Mouse (Mus musculus) heart, embryonic 10.5 days (tissue): ENCODE measurements around the gene Ryk. TPM values are rescaled to one million over a fixed set of nuclear protein-coding genes. Genes with fewer than 3 reads are reported as not detected.
A peak's percentile ranks its signal among the peaks of the same experiment; 100 is the strongest.
"Not testable (repeated sequence)": the region's sequence is repeated elsewhere in the genome, so short reads cannot be mapped to it uniquely, and the experiment has no call there.

Source experiments
- DNase-seq: peaks from one replicate; pipeline ENCODE4 v3.0.0-alpha.2; 2017; ENCODE audit warnings: low spot score
- H3K27ac ChIP-seq: fragments of 300-500 bp; sonication (generic); 2 replicates; pipeline ENCODE4 v1.5.1; 2016; ENCODE audit warnings: mild to moderate bottlenecking
- H3K27me3 ChIP-seq: fragments of 300-500 bp; sonication (generic); 2 replicates; pipeline ENCODE4 v1.6.1; 2016; ENCODE audit warnings: mild to moderate bottlenecking; ENCODE audit not compliant: poor library complexity, insufficient read depth, severe bottlenecking
- H3K36me3 ChIP-seq: fragments of 300-500 bp; sonication (generic); 2 replicates; pipeline ENCODE4 v1.6.1; 2016; ENCODE audit warnings: mild to moderate bottlenecking, moderate library complexity
- H3K4me1 ChIP-seq: fragments of 300-500 bp; sonication (generic); 2 replicates; pipeline ENCODE4 v1.6.1; 2016; ENCODE audit warnings: mild to moderate bottlenecking
- H3K4me3 ChIP-seq: fragments of 300-500 bp; sonication (generic); 2 replicates; pipeline ENCODE4 v1.5.1; 2016; ENCODE audit warnings: mild to moderate bottlenecking, moderate library complexity
- H3K9me3 ChIP-seq: fragments of 300-500 bp; sonication (generic); 2 replicates; pipeline ENCODE4 v1.6.1; 2016; ENCODE audit warnings: mild to moderate bottlenecking, moderate library complexity
- WGBS: fragments of 180-500 bp; shearing (Covaris S2); methylation state at CpG from one replicate; pipeline ENCODE4 v1.1.7; 2016; 5-methylcytosine and 5-hydroxymethylcytosine counted together
- polyA plus RNA-seq: library from polyadenylated mRNA; unstranded; fragments of >200 nt; fragmentation: Nextera tagmentation; extraction: Ambion mirVana; gene quantifications from 2 replicates; pipeline ENCODE4 v1.2.1, GENCODE M21; 2016

Gene Ryk
- polyA plus RNA-seq, 1 experiment from 2014 or later: 15.7 TPM

DNA sequence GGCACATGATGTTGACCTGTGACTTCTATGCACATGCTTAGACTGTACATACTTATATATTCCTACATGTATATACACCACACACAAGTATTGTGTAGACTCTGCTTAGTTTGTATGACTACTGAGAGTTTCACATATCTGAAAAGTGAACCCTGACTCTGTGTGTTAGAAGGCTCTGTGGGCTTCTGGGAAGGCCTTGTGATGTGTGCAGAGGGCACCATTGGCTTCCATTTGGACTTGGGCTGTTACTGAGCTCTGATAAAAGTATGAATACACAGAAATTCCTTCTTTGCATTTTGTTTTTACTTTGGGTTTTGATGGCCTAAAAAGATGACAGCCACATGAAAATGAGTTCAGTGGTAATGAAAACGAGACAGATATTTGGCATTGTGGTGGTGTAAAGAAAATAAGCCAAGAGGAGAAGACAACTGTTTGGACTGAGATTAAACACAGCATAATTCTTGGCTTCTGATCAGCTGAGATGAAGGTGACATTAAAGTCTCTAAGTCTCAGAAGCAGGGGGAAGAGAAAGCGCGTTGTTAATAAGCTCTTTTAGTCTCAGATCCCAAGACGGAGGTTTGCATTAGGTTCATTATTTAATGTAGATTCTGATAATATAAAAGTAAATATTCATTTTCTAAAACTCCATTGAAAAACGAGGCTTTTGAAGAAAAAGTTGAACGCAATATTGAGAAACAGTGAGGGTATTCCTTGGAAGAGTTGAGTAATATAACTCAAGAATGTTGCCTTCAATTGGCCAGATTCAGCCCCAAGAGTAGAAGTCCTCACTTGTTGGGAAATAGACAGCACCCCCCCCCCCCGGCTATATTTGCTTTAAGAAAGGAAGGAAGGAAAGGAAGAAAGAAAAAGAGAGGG lies 58.0 kb downstream of the Ryk start:
- H3K27me3 ChIP-seq: no peaks in the 10 kb centered on the region
- H3K4me3 ChIP-seq: no peak overlapping the region
- no peak overlapping the region for H3K27ac ChIP-seq
- peaks cover 4% of the 10 kb centered on the region; the same call in 1 of the 2 replicates for H3K4me1 ChIP-seq
- WGBS: 90% methylated on average over 7 of the region's 7 CpGs
- DNase-seq: no peak
- H3K9me3 ChIP-seq: no peaks in the 10 kb centered on the region
- peaks cover 28% of the 10 kb centered on the region for H3K36me3 ChIP-seq

DNA sequence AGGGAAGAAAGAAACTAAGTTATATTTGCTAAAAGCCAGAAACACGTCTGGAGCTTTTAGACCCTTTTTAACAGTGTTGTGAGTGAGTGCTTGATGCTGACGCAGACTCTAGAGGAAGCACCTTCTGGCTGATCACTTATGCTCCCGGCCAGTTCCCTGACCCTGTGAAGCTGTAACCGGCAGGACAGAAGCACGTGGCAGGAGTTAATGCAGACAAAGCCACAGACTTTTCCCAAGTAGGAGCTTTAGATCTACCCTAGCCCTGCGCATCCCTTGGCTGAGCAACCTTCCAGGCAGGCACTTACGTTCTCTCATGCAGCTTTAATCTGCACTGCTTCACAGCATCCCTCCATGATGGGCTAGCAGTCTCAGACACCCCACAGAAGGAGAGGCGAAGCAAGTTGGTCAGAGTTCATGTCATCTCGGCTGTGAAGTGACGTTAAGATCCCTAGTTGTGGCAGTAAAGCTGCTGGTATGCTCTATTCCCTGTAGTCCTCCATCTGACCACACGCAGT lies 58.7 kb downstream of the Ryk start:
- Histone ChIP-seq H3K36me3 (peaks cover 35% of the 10 kb centered on the region), H3K4me3 (no peak overlapping the region), H3K27me3 (no peaks in the 10 kb centered on the region), H3K27ac (no peak overlapping the region), H3K9me3 (no peaks in the 10 kb centered on the region), H3K4me1 (peaks cover 4% of the 10 kb centered on the region; the same call in 1 of the 2 replicates)
- 87% methylated on average over 11 of the region's 11 CpGs for WGBS
- no peak for DNase-seq

GRCm38 (mm10) chr9:102899916-102900315 lies 65.2 kb downstream of the Ryk start:
- H3K36me3 ChIP-seq: peaks cover 49% of the 10 kb centered on the region
- no peak for DNase-seq
- H3K4me3 ChIP-seq: no peak overlapping the region
- no peaks in the 10 kb centered on the region for H3K9me3 ChIP-seq
- no peaks in the 10 kb centered on the region for H3K4me1 ChIP-seq
- 88% methylated on average over 6 of the region's 6 CpGs for WGBS
- H3K27ac ChIP-seq: no peak overlapping the region
- no peaks in the 10 kb centered on the region for H3K27me3 ChIP-seq

DNA sequence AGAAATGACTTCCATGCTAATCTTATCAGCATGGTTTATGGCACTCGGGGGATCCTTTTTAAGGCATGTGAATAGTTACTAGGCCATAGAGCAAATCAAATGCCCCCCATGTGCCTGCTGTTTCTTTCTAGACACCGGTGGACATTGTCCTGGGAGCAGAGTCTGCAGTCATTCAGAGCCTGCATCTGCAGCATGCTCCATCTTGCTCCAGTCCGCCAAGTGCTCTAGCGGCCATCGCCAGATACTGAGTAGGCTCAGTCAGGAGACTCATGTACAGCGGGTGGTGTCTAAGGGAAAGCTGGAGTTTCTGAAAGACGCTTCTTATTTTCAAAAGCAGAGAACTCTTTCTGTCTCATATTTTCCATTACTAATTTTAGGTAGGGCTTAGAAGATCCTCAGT lies 67.6 kb downstream of the Ryk start:
- Histone ChIP-seq H3K27ac (no peak overlapping the region), H3K36me3 (peaks cover 63% of the 10 kb centered on the region), H3K27me3 (no peaks in the 10 kb centered on the region), H3K4me3 (no peak overlapping the region), H3K4me1 (no peaks in the 10 kb centered on the region), H3K9me3 (no peaks in the 10 kb centered on the region)
- no peak for DNase-seq
- WGBS: 87% methylated on average over 7 of the region's 7 CpGs

DNA sequence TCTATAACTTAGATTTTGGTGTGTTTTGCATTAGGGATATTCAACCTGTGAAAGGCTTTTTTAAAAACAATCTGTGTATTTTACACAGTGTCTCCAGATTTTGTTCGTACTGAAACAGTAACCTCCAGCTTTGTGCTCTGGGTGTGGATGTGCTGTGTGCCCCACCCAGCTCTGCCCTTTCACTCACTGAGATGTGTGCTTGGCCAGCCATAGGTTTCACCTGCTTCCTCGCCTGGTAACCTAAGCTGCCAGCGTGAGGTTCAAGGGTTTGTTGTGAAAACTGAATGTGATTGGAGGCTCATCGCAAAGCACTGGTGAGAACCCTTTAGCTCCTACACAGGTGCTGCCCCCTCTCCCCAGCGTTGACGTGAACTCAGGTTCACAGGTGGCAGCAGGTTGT lies 70.2 kb downstream of the Ryk start:
- Histone ChIP-seq H3K36me3 (peaks cover 61% of the 10 kb centered on the region), H3K9me3 (no peaks in the 10 kb centered on the region), H3K27ac (no peak overlapping the region), H3K4me1 (no peaks in the 10 kb centered on the region), H3K27me3 (no peaks in the 10 kb centered on the region), H3K4me3 (no peak overlapping the region)
- no peak for DNase-seq
- 95% methylated on average over 6 of the region's 6 CpGs for WGBS

GRCm38 (mm10) chr9:102906781-102907180 lies 72.1 kb downstream of the Ryk start:
- Histone ChIP-seq H3K36me3 (peaks cover 72% of the 10 kb centered on the region), H3K4me3 (no peak overlapping the region), H3K9me3 (no peaks in the 10 kb centered on the region), H3K4me1 (no peaks in the 10 kb centered on the region), H3K27me3 (no peaks in the 10 kb centered on the region), H3K27ac (no peak overlapping the region)
- no peak for DNase-seq
- WGBS: 84% methylated on average over 12 of the region's 12 CpGs

GRCm38 (mm10) chr9:102907521-102908246 lies 73.0 kb downstream of the Ryk start:
- no peak for DNase-seq
- peaks cover 76% of the 10 kb centered on the region for H3K36me3 ChIP-seq
- no peak overlapping the region for H3K27ac ChIP-seq
- no peaks in the 10 kb centered on the region for H3K27me3 ChIP-seq
- WGBS: 89% methylated on average over 11 of the region's 11 CpGs
- no peak overlapping the region for H3K4me3 ChIP-seq
- no peaks in the 10 kb centered on the region for H3K9me3 ChIP-seq
- 0 out of 2 replicates have a peak, but pooled peaks cover 4% of the 10 kb centered on the region for H3K4me1 ChIP-seq

DNA sequence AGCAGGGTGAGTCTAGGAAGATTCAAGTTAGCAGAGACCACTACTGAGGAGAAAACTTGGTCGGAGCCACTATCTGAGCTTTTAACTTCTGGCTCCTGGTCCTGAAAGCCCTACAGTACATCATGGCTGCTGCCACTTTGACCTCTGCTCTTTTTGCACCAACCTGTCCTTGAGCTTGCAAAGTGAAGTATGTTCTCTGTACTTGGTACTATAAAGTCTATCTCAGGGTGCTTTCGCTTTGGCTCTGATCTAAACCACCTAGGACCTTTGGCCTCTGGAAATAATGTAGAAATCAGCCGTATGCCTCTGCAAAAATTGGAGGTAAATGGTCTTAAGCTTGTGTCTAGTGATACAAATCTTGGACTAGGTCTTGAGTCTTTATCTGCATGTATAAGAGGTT lies 76.8 kb downstream of the Ryk start:
- Histone ChIP-seq H3K27me3 (no peaks in the 10 kb centered on the region), H3K9me3 (no peaks in the 10 kb centered on the region), H3K27ac (no peak overlapping the region), H3K4me1 (peaks cover 26% of the 10 kb centered on the region), H3K4me3 (no peak overlapping the region), H3K36me3 (peaks cover 52% of the 10 kb centered on the region)
- no peak for DNase-seq
- 91% methylated on average over 3 of the region's 3 CpGs for WGBS

DNA sequence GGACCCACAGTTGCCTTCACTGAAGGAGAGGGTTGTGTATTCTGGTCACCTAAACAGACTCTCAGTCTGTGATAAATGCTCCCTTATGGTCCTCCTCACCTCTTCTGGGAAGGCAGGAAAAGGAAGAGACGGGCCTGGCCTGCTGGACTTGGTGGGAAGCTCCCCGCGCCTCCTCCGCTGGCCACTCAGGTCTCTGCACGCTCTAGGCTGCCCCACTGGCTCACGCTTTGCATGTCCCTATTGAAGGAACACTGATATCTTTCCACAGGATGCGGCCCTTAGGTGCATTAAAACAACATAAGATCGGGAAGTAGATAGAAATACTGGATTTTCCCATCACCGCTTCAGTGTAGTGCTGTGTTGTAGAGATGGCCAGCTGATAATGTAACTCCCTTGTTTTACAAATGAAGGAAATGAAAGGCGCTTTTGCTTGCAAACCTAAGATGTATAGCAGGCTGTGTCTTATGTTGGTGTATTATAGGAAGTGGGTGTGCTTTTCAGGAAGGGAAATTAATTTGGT lies 77.9 kb downstream of the Ryk start:
- Histone ChIP-seq H3K4me3 (no peak overlapping the region), H3K36me3 (peaks cover 48% of the 10 kb centered on the region), H3K27me3 (no peaks in the 10 kb centered on the region), H3K27ac (no peak overlapping the region), H3K4me1 (peaks cover 26% of the 10 kb centered on the region), H3K9me3 (no peaks in the 10 kb centered on the region)
- WGBS: 89% methylated on average over 10 of the region's 10 CpGs
- no peak for DNase-seq

GRCm38 (mm10) chr9:102913597-102913996 lies 78.9 kb downstream of the Ryk start:
- H3K27me3 ChIP-seq, DNase-seq, H3K4me3 ChIP-seq, H3K9me3 ChIP-seq, H3K27ac ChIP-seq: not testable (repeated sequence)
- Histone ChIP-seq H3K36me3 (peaks cover 39% of the 10 kb centered on the region), H3K4me1 (peaks cover 26% of the 10 kb centered on the region)
- WGBS: 90% methylated on average over 3 of the region's 3 CpGs

DNA sequence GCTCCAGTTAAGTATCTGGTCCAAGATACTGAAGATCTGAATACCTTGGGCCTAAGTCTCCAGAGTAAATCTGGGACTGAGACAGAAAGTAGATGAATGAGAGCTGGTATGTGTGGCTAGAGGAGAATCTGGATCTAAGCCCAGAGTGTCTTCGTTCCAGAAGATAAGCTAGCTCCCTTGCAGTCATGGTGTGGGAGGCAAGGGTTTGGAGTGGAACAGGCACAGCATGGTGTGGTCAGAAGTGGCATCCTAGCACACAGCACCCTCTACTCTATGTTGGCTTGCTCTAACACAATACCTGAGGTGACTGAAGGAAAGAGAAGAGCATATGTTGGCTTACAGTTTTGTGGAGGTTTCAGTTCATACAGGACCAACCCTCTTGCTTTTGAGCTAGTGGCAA lies 79.9 kb downstream of the Ryk start:
- 41% methylated on average over 1 of the region's 1 CpGs for WGBS
- H3K9me3 ChIP-seq: no peaks in the 10 kb centered on the region
- H3K36me3 ChIP-seq: peaks cover 32% of the 10 kb centered on the region
- H3K4me1 ChIP-seq: peaks cover 26% of the 10 kb centered on the region
- no peak overlapping the region for H3K4me3 ChIP-seq
- no peaks in the 10 kb centered on the region for H3K27me3 ChIP-seq
- H3K27ac ChIP-seq: peak overlapping the region; percentile 42; the same call in 1 of the 2 replicates
- DNase-seq: no peak

GRCm38 (mm10) chr9:102915292-102915854 lies 80.7 kb downstream of the Ryk start:
- Histone ChIP-seq H3K36me3 (peaks cover 24% of the 10 kb centered on the region), H3K4me3 (no peak overlapping the region), H3K27me3 (no peaks in the 10 kb centered on the region), H3K27ac (peak overlapping the region; percentile 42; the same call in 1 of the 2 replicates), H3K9me3 (no peaks in the 10 kb centered on the region), H3K4me1 (peaks cover 26% of the 10 kb centered on the region)
- WGBS: 62% methylated on average over 3 of the region's 3 CpGs
- DNase-seq: no peak
